Mouse (Mus musculus) lung, embryonic 14.5 days (tissue): ENCODE data around the gene Cstad. TPM values are rescaled to one million over a fixed set of nuclear protein-coding genes. Genes with fewer than 3 reads are reported as not detected.
A peak's percentile ranks its signal among the peaks of the same experiment; 100 is the strongest.

Experiments
- ATAC-seq: fragments of 200-750 bp; cut with Nextera tagmentation; 2 replicates; pipeline ENCODE4 v1.8.0; 2017; ENCODE audit warnings: mild to moderate bottlenecking, moderate TSS enrichment, moderate library complexity; ENCODE audit not compliant: insufficient read depth
- DNase-seq: peaks from one replicate; pipeline ENCODE4 v3.0.0-alpha.2; 2015
- H3K27ac ChIP-seq: fragments of 300-500 bp; sonication (generic); 2 replicates; pipeline ENCODE4 v1.5.1; 2014; ENCODE audit warnings: low read depth, mild to moderate bottlenecking, moderate library complexity
- H3K27me3 ChIP-seq: fragments of 300-500 bp; sonication (generic); 2 replicates; pipeline ENCODE4 v1.6.1; 2014; ENCODE audit warnings: low read length, control low read depth; ENCODE audit not compliant: insufficient read depth
- H3K36me3 ChIP-seq: fragments of 300-500 bp; sonication (generic); 2 replicates; pipeline ENCODE4 v1.6.1; 2014; ENCODE audit warnings: control low read depth; ENCODE audit not compliant: insufficient read depth
- H3K4me1 ChIP-seq: fragments of 300-500 bp; sonication (generic); 2 replicates; pipeline ENCODE4 v1.6.1; 2014; ENCODE audit warnings: antibody characterized with exemption, control low read depth; ENCODE audit not compliant: insufficient read depth
- H3K4me2 ChIP-seq: fragments of 300-500 bp; sonication (generic); 2 replicates; pipeline ENCODE4 v1.6.1; 2014; ENCODE audit warnings: mild to moderate bottlenecking
- H3K4me3 ChIP-seq: fragments of 300-500 bp; sonication (generic); 2 replicates; pipeline ENCODE4 v1.5.1; 2014; ENCODE audit warnings: low read depth, low read length
- H3K9ac ChIP-seq: fragments of 300-500 bp; sonication (generic); 2 replicates; pipeline ENCODE4 v1.6.1; 2014
- H3K9me3 ChIP-seq: fragments of 300-500 bp; sonication (generic); 2 replicates; pipeline ENCODE4 v1.6.1; 2016; ENCODE audit warnings: low read depth, low read length, control low read depth
- CTCF ChIP-seq: IDR thresholded peaks from 2 replicates; pipeline ENCODE4 v1.5.1; 2016; ENCODE audit warnings: antibody characterized with exemption, low read depth
- WGBS: fragments of 180-500 bp; shearing (Covaris S2); extraction: QIAGEN DNeasy Blood & Tissue Kit; methylation state at CpG from one replicate; pipeline ENCODE4 v1.1.7; 2014; 5-methylcytosine and 5-hydroxymethylcytosine counted together
- polyA plus RNA-seq: library from polyadenylated mRNA; unstranded; fragments of >200 nt; fragmentation: Nextera tagmentation; extraction: Ambion mirVana; gene quantifications from 2 replicates; pipeline ENCODE4 v1.2.1, GENCODE M21; 2014

Cstad gene
- polyA plus RNA-seq, 1 experiment from 2014 or later = 1.5 TPM

GRCm38 (mm10) chr2:30629038-30629761 lies 34.4 kb downstream of the Cstad start:
- Histone ChIP-seq H3K27ac (0 out of 2 replicates have a peak overlapping the region, but pooled peaks have one; percentile 24), H3K36me3 (no peaks in the 10 kb centered on the region), H3K9ac (no peak overlapping the region), H3K4me3 (no peak overlapping the region), H3K9me3 (no peaks in the 10 kb centered on the region), H3K4me2 (no peak overlapping the region), H3K27me3 (no peaks in the 10 kb centered on the region), H3K4me1 (no peaks in the 10 kb centered on the region)
- WGBS = 71% methylated on average over 14 of the region's 14 CpGs
- ATAC-seq = no peak
- TF ChIP-seq CTCF = no peak
- peak; percentile 26 for DNase-seq

GRCm38 (mm10) chr2:30629860-30630259 lies 35.0 kb downstream of the Cstad start:
- ATAC-seq (no peak), DNase-seq (no peak)
- Histone ChIP-seq H3K9me3 (no peaks in the 10 kb centered on the region), H3K4me3 (no peak overlapping the region), H3K27ac (no peak overlapping the region), H3K4me2 (no peak overlapping the region), H3K27me3 (no peaks in the 10 kb centered on the region), H3K36me3 (no peaks in the 10 kb centered on the region), H3K4me1 (no peaks in the 10 kb centered on the region), H3K9ac (no peak overlapping the region)
- 77% methylated on average over 4 of the region's 4 CpGs for WGBS
- TF ChIP-seq CTCF = no peak

GRCm38 (mm10) chr2:30636266-30636671 lies 41.4 kb downstream of the Cstad start:
- Histone ChIP-seq H3K4me2 (0 out of 2 replicates have a peak overlapping the region, but pooled peaks have one; percentile 3), H3K27ac (peak overlapping the region; percentile 21; the same call in 1 of the 2 replicates), H3K4me3 (no peak overlapping the region), H3K9me3 (no peaks in the 10 kb centered on the region), H3K4me1 (peaks cover 15% of the 10 kb centered on the region), H3K27me3 (no peaks in the 10 kb centered on the region), H3K36me3 (no peaks in the 10 kb centered on the region), H3K9ac (no peak overlapping the region)
- peak; percentile 62 for DNase-seq
- ATAC-seq = no peak
- no peak for TF ChIP-seq CTCF
- WGBS = 42% methylated on average over 5 of the region's 5 CpGs

GRCm38 (mm10) chr2:30637991-30638390 lies 43.2 kb downstream of the Cstad start:
- ATAC-seq (no peak), DNase-seq (no peak)
- Histone ChIP-seq H3K9me3 (no peaks in the 10 kb centered on the region), H3K27ac (no peak overlapping the region), H3K4me2 (no peak overlapping the region), H3K36me3 (no peaks in the 10 kb centered on the region), H3K27me3 (no peaks in the 10 kb centered on the region), H3K4me1 (peaks cover 23% of the 10 kb centered on the region), H3K4me3 (no peak overlapping the region), H3K9ac (no peak overlapping the region)
- no peak for TF ChIP-seq CTCF
- 79% methylated on average over 6 of the region's 6 CpGs for WGBS

- Histone ChIP-seq H3K4me1 (peaks cover 25% of the 10 kb centered on the region), H3K4me3 (no peak overlapping the region), H3K27me3 (no peaks in the 10 kb centered on the region), H3K9me3 (no peaks in the 10 kb centered on the region), H3K9ac (no peak overlapping the region), H3K36me3 (no peaks in the 10 kb centered on the region), H3K27ac (peak overlapping the region; percentile 68), H3K4me2 (peak overlapping the region; percentile 36; the same call in 1 of the 2 replicates)
- ATAC-seq = peak; percentile 52
- WGBS = 8% methylated on average over 11 of the region's 11 CpGs
- no peak for TF ChIP-seq CTCF
- DNase-seq = peak; percentile 73
Measured at GRCm38 (mm10) chr2:30640021-30640481, 45.2 kb downstream of the Cstad start.

- Histone ChIP-seq H3K27ac (no peak overlapping the region), H3K9me3 (no peaks in the 10 kb centered on the region), H3K4me1 (peaks cover 41% of the 10 kb centered on the region), H3K36me3 (no peaks in the 10 kb centered on the region), H3K27me3 (no peaks in the 10 kb centered on the region), H3K4me3 (no peak overlapping the region), H3K9ac (no peak overlapping the region), H3K4me2 (no peak overlapping the region)
- no peak for TF ChIP-seq CTCF
- 10% methylated on average over 5 of the region's 5 CpGs for WGBS
- DNase-seq (peak; percentile 37), ATAC-seq (no peak)
Measured at GRCm38 (mm10) chr2:30642810-30643209, 48.0 kb downstream of the Cstad start.

GRCm38 (mm10) chr2:30643422-30643821 lies 48.6 kb downstream of the Cstad start:
- Histone ChIP-seq H3K9me3 (no peaks in the 10 kb centered on the region), H3K4me2 (no peak overlapping the region), H3K9ac (no peak overlapping the region), H3K27me3 (no peaks in the 10 kb centered on the region), H3K4me3 (no peak overlapping the region), H3K4me1 (peaks cover 46% of the 10 kb centered on the region), H3K36me3 (no peaks in the 10 kb centered on the region), H3K27ac (no peak overlapping the region)
- TF ChIP-seq CTCF = no peak
- 66% methylated on average over 7 of the region's 7 CpGs for WGBS
- no peak for ATAC-seq
- DNase-seq = no peak
